Mouse (Mus musculus) A20 (cell line): ENCODE results near the gene Acads.
"Not testable (repeated sequence)": the region's sequence is repeated elsewhere in the genome, so short reads cannot be mapped to it uniquely, and the experiment has no call there.

ENCODE experiments used
- DNase-seq: peaks from one replicate; pipeline ENCODE4 v3.0.0-alpha.2; 2011; ENCODE audit warnings: low read depth, low spot score

The Acads gene

GRCm38 (mm10) chr5:115118961-115119570 is at the start of gene Acads:
Gene Acads, minus strand, starts transcription at chr5:115119346.
- DNase-seq = peak; percentile 91

- peak; percentile 72 for DNase-seq
Measured at GRCm38 (mm10) chr5:115167396-115167795, 48.2 kb upstream of the Acads start.

- DNase-seq = no peak
Measured at GRCm38 (mm10) chr5:115166815-115167194, 47.7 kb upstream of the Acads start.

GRCm38 (mm10) chr5:115165895-115166814 is 47.0 kb upstream of the Acads start:
- DNase-seq = peak; percentile 61

- DNase-seq = peak; percentile 73
Measured at GRCm38 (mm10) chr5:115165351-115165750, 46.2 kb upstream of the Acads start.

GRCm38 (mm10) chr5:115164446-115164845 is 45.3 kb upstream of the Acads start:
- not testable (repeated sequence) for DNase-seq

- peak; percentile 64 for DNase-seq
Measured at GRCm38 (mm10) chr5:115163563-115163962, 44.4 kb upstream of the Acads start.

GRCm38 (mm10) chr5:115161940-115162279 is 42.8 kb upstream of the Acads start:
- not testable (repeated sequence) for DNase-seq

GRCm38 (mm10) chr5:115161064-115161939 is 42.2 kb upstream of the Acads start:
- DNase-seq = no peak

GRCm38 (mm10) chr5:115160655-115161054 is 41.5 kb upstream of the Acads start:
- no peak for DNase-seq

GRCm38 (mm10) chr5:115159165-115159564 is 40.0 kb upstream of the Acads start:
- DNase-seq = no peak

GRCm38 (mm10) chr5:115158040-115158983 is 39.2 kb upstream of the Acads start, which contains the start of gene Mlec:
Gene Mlec, minus strand, starts transcription at chr5:115158179.
- peak; percentile 99 for DNase-seq

GRCm38 (mm10) chr5:115156933-115157589 is 37.9 kb upstream of the Acads start:
- peak; percentile 80 for DNase-seq

- DNase-seq = peak; percentile 35
Measured at GRCm38 (mm10) chr5:115156401-115156800, 37.3 kb upstream of the Acads start.

- peak; percentile 62 for DNase-seq
Measured at GRCm38 (mm10) chr5:115155831-115156230, 36.7 kb upstream of the Acads start.

GRCm38 (mm10) chr5:115155156-115155631 is 36.0 kb upstream of the Acads start:
- DNase-seq = no peak

GRCm38 (mm10) chr5:115152132-115152956 is 33.2 kb upstream of the Acads start:
- no peak for DNase-seq

GRCm38 (mm10) chr5:115151457-115151856 is 32.3 kb upstream of the Acads start:
- no peak for DNase-seq

- no peak for DNase-seq
Measured at GRCm38 (mm10) chr5:115150991-115151390, 31.8 kb upstream of the Acads start.
